Mouse (Mus musculus): ENCODE measurements around the gene Urm1. TPM values are rescaled to one million over a fixed set of nuclear protein-coding genes. Genes with fewer than 3 reads are reported as not detected.
"Not testable (repeated sequence)": the region's sequence is repeated elsewhere in the genome, so short reads cannot be mapped to it uniquely, and the experiment has no call there.

The Urm1 gene
- 20.9 and 28.3 TPM in 2 replicates for polyA plus RNA-seq (2015; fragmentation: Nextera tagmentation; extraction: Ambion mirVana)

DNA sequence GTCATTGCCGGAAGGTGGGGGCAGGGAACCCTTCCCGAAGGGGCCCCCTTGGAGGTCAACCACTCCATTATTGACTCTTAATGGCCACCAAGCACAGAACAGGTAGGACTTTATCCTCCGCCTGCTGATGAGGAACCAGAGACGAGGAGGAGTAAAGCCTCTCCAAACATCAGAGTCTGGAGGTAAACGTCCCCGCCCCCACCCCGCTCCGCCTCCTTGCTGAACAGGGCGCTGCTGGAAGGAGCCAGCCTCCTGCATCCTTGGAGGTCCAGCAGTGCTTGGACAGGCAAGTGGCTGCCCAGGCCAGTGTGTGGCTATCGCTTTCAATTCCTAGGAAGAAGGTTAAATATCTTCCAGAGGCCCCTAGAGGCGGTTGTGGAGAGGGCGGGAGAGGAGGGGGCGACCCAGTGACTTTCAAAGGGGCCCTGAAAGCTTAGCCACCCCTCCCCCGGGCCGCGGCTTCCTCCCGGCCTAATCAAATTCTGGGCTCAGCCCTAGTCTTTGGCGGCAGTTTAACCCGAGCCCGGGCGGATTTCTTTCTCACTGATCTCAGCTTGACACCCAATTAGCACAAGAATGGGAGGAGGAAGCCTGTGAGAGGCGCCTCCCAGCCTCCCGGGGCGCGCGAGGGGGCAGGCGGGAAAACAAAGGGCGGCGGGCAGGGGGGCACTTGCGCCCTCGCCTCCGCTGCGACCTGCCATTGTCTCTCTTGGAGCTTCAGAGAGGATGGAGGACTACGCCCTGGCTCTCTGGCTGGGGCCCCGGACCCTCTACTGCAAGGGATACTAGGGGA is at the start of gene Urm1:
Gene Urm1 (plus strand): TSS at position 51 of the 793 bp plus-strand sequence.
- ATAC-seq (replicated peaks), result peak; percentile 79
- under 1% methylated on average over 35 of the region's 35 CpGs for WGBS
- peak within 1 kb of the TSS; percentile 61 for H3K9ac ChIP-seq
- H3K4me3 ChIP-seq, result peak within 1 kb of the TSS; percentile 40
- H3K27ac ChIP-seq, result peak within 1 kb of the TSS; percentile 92
- H3K9me3 ChIP-seq, result no peaks in the 10 kb centered on the region
- H3K27me3 ChIP-seq (replicated peaks), result no peaks in the 10 kb centered on the region
- H3K36me3 ChIP-seq (replicated peaks), result peaks cover 11% of the 10 kb centered on the region; the same call in 1 of the 2 replicates
- peaks cover 22% of the 10 kb centered on the region for H3K4me1 ChIP-seq
- H3K4me2 ChIP-seq, result peak within 1 kb of the TSS; percentile 67

DNA sequence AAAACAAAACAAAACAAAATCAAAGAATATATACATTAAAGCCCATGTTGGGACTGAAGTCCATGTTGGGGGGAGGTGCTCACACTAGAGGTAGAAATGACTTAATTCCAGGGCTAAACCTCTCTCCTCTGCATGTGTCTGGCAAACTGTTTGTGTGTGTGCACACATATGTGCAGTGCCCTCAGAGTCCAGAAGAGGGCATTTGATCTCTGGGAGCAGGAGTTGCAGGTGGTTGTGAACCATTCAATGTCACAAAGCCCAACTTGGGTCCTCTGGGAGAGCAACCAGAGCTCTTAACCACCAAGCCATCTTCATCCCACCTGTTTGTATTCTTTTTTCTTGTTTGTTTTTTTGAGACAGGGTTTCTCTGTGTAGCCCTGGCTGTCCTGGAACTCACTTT is 49.7 kb upstream of the Urm1 start:
- Histone ChIP-seq H3K27ac (no peak overlapping the region), H3K36me3 (replicated peaks) (no peaks in the 10 kb centered on the region), H3K9me3 (no peaks in the 10 kb centered on the region), H3K4me2 (no peak overlapping the region), H3K27me3 (replicated peaks) (no peaks in the 10 kb centered on the region), H3K9ac (no peak overlapping the region), H3K4me1 (no peaks in the 10 kb centered on the region), H3K4me3 (no peak overlapping the region)
- ATAC-seq (replicated peaks), result no peak

DNA sequence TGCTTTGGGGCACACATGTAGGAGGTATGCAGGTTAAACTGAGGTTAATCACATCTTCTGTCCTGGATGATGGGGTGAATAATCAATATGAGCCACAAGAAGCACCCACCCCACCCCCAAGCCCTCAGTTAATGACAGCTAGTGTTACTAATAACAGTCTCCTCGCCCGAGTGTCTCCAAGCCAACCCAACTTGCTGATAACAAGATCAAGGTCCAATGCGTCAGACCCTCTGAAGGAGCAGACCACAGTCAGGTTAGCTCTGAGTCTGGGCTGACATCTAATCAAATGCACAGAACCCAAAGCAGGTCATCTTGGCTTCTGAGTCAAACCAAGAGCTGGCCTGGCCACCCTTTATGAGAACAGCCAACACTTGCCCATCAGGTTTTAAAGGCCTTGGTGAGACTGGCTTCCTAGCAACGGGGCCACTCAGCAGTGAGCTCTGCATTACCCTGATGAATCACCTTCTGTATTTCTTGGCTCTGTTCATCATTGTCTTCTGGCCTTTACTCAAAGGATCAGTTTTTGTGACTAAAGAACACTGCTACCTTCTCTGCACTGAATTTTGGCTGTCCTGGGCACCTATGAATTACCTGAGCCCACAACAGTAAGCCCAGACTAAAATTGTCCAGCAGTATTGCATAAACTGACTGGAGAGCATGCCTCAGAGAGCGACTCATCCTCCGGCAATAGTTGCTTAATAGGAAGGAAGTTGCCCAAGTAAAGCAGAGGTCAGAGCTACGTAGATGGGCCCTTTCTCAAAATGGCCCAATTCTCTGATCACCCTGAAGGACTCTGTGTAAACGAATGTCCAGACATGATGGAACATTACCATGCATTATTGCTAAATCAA is 48.0 kb upstream of the Urm1 start:
- Histone ChIP-seq H3K9me3 (no peaks in the 10 kb centered on the region), H3K27me3 (replicated peaks) (no peaks in the 10 kb centered on the region), H3K4me2 (no peak overlapping the region), H3K4me1 (no peaks in the 10 kb centered on the region), H3K4me3 (no peak overlapping the region), H3K9ac (no peak overlapping the region), H3K27ac (no peak overlapping the region), H3K36me3 (replicated peaks) (0 out of 2 replicates have a peak, but pooled peaks cover 4% of the 10 kb centered on the region)
- WGBS, result 87% methylated on average over 8 of the region's 8 CpGs
- ATAC-seq (replicated peaks), result no peak

DNA sequence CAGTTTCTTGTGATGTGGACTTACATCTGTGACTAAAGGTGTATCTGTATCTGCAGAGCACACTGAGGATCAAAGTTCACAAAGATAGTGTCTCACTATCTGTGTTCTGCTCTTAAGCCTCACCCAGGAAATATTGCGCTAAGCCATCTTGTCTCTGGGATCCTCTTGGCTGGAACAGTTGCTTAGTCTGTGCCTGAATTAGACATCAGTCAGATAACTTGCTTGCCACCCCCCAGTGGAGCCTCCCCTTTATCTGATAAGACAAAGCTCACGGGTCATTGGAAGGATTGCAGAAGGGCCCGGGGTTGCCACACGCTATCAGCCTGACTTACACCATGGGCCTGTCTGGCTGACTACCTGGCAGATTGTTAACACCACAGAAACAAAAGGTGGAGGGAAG is 46.6 kb upstream of the Urm1 start:
- Histone ChIP-seq H3K27me3 (replicated peaks) (no peaks in the 10 kb centered on the region), H3K4me2 (no peak overlapping the region), H3K4me1 (no peaks in the 10 kb centered on the region), H3K9ac (no peak overlapping the region), H3K9me3 (no peaks in the 10 kb centered on the region), H3K4me3 (no peak overlapping the region), H3K27ac (no peak overlapping the region), H3K36me3 (replicated peaks) (peaks cover 19% of the 10 kb centered on the region)
- no peak for ATAC-seq (replicated peaks)
- WGBS, result 96% methylated on average over 4 of the region's 4 CpGs

DNA sequence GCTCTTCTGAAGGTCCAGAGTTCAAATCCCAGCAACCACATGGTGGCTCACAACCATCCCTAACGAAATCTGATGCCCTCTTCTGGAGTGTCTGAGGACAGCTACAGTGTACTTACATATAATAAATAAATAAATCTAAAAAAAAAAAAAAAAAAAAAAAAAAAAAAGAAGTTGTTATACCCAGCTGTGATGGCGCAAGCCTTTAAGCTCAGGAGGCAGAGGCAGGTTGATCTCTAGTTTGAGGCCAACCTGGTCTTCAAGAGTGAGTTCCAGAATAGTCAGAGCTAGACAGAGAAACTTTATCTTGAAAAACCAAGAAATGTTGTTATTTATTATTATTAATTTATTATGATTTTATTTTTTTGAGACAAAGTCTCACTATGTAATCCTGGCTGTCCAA is 38.6 kb upstream of the Urm1 start:
- WGBS, result 90% methylated on average over 2 of the region's 2 CpGs
- H3K4me3 ChIP-seq, result not testable (repeated sequence)

DNA sequence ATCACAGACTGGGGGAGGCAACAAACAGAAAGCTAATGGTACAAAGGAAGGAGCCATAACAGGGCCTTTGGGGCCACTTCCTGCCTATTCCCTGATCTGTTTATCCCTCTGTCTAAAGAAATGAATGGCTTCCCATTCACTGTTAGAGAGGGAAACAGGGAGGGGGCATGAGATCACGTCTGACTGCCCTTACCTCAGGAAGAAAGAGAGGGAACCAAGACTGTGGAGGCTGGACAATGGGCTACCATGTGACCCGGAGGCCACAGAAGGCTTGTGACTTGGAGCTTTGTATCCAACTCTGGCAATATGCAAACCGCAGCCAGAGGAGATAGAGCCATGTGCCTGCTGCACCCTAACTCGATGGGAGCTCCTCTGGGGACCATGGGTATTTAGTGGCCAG is 35.6 kb upstream of the Urm1 start:
- H3K4me3 ChIP-seq, result no peak overlapping the region
- no peak overlapping the region for H3K9ac ChIP-seq
- peaks cover 46% of the 10 kb centered on the region for H3K36me3 ChIP-seq (replicated peaks)
- no peaks in the 10 kb centered on the region for H3K9me3 ChIP-seq
- 68% methylated on average over 4 of the region's 4 CpGs for WGBS
- no peak overlapping the region for H3K4me2 ChIP-seq
- H3K27ac ChIP-seq, result no peak overlapping the region
- no peak for ATAC-seq (replicated peaks)
- H3K27me3 ChIP-seq (replicated peaks), result no peaks in the 10 kb centered on the region
- peaks cover 19% of the 10 kb centered on the region for H3K4me1 ChIP-seq

More for the DNA sequence above, 38.6 kb upstream of the Urm1 start:
- H3K36me3 ChIP-seq (replicated peaks), result peaks cover 71% of the 10 kb centered on the region
- not testable (repeated sequence) for H3K27me3 ChIP-seq (replicated peaks); H3K4me2 ChIP-seq; ATAC-seq (replicated peaks); H3K9me3 ChIP-seq; H3K9ac ChIP-seq; H3K4me1 ChIP-seq; H3K27ac ChIP-seq

DNA sequence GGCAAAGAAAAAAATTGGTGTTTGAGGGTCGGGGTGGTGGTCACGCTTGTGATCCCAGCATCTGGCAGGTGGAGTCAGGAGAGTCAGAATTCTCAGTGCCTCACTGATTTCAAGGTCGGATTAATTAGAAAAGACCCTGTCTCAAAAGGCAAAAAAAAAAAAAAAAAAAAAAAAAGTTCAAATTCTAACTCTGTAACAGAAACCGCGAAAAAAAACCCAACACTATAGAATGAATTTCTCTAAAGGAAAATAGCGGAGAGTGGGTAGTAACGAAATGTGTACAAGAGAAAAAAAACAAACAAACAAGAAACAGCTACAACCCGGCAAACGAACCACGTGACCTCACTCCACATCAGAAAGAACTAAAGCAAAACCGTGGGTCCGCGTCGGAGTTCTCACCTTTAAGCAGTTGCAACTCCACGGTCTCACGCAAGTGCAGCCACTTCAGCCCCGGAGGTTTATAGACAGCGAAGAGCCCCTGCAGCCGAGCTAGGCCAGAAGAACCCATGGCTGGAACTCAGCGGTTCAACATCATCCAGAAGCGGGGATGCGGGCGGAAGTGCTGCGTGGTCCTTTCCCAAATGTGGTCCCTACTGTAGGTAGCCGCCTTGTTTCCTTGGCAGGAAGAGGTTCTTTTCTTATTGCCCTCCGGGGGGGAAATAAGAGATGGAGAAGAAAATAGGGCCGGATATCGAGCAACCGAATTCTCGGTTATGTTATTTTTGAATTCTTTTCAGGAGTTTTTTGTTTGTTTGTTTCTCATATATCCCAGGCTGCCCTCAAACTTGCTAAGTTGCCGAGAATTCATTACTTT is 32.6 kb upstream of the Urm1 start, which contains the start of gene Coq4:
Gene Coq4 (plus strand): TSS at position 390 of the 814 bp plus-strand sequence.
- Histone ChIP-seq H3K9me3 (no peaks in the 10 kb centered on the region), H3K9ac (peak within 1 kb of the TSS; percentile 82), H3K27ac (peak within 1 kb of the TSS; percentile 81), H3K27me3 (replicated peaks) (no peaks in the 10 kb centered on the region), H3K4me3 (peak within 1 kb of the TSS; percentile 91), H3K4me2 (peak within 1 kb of the TSS; percentile 81), H3K4me1 (peaks cover 20% of the 10 kb centered on the region), H3K36me3 (replicated peaks) (peaks cover 36% of the 10 kb centered on the region)
- ATAC-seq (replicated peaks), result peak; percentile 93
- under 1% methylated on average over 31 of the region's 31 CpGs for WGBS

DNA sequence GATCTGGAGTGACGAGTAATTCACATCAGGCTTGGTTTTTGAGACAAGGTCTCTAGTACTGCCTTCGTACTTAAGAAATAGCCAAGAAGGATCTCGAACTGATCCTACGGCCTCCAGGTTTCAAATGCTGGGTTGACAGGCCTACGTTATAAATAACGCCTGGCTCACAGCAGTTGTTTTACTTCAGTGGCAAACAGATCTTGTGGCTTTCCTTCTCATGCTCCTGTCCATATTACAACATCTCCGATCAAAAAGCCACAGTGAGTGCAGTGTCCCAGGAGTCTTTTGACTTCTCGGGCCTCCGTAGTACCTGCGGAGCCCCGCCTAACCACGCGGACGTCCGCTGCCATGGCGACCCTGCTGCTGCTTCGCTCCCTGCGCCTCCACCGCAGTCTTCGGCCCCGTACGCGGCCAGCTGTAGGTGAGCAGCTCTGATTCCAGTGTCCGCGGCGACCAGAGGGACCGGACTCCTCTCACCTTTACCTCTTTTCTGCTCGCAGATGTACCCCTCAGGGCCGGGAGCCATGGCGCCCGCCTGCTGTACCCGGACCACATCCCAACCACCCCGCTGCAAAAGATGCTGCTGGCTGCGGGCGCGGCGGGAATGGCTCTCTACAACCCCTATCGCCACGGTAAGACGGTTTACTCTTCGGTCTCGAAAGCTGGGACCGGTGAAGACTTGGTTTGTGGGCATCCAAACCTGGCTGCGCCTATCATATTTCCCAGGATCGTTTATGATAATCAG is 31.8 kb upstream of the Urm1 start, which contains the start of gene Trub2:
Gene Trub2 (minus strand): TSS at position 566 of the 745 bp plus-strand sequence.
- peak within 1 kb of the TSS; percentile 81 for H3K4me2 ChIP-seq
- ATAC-seq (replicated peaks), result peak; percentile 93
- WGBS, result under 1% methylated on average over 45 of the region's 45 CpGs
- no peaks in the 10 kb centered on the region for H3K9me3 ChIP-seq
- H3K9ac ChIP-seq, result peak within 1 kb of the TSS; percentile 82
- H3K4me1 ChIP-seq, result peaks cover 20% of the 10 kb centered on the region
- peak within 1 kb of the TSS; percentile 91 for H3K4me3 ChIP-seq
- peaks cover 31% of the 10 kb centered on the region for H3K36me3 ChIP-seq (replicated peaks)
- H3K27ac ChIP-seq, result peak within 1 kb of the TSS; percentile 81
- no peaks in the 10 kb centered on the region for H3K27me3 ChIP-seq (replicated peaks)

DNA sequence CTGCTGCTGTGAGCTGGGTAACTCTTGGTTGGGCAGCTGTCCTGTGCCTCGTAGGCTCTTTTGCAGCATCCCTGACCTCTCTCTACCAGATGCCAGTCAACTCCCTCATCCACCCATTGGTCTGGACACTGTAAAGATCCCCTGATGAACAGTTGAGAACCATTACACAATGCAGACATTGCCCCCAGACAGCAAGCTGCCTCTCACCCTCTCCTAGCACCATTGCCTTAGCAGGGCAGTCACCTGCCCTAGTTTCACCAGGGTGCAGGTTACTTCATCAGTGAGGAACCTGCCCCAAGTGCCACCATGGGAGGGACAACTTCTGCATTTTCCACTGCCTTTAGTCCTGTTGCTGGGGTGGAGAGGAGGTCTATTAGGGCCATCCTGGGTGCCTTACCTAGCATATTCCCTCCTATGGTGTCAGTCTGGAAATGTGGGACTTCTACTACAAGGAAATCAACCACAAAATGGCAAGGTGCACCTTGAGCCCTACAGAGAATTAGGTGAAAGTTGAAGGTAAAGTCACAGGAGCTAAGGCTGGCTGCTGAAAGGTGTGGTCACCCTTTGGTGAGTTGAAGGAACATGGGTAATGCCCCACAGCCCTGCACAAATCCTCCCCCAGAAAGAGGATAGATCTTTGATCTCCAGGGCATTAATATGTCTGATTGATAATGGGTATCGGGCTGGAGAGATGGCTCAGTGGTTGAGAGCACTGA is 26.9 kb upstream of the Urm1 start:
- WGBS, result 96% methylated on average over 2 of the region's 2 CpGs
- no peak overlapping the region for H3K9ac ChIP-seq
- no peaks in the 10 kb centered on the region for H3K9me3 ChIP-seq
- H3K36me3 ChIP-seq (replicated peaks), result peaks cover 35% of the 10 kb centered on the region
- no peaks in the 10 kb centered on the region for H3K27me3 ChIP-seq (replicated peaks)
- H3K27ac ChIP-seq, result no peak overlapping the region
- no peak overlapping the region for H3K4me2 ChIP-seq
- no peak for ATAC-seq (replicated peaks)
- peaks cover 9% of the 10 kb centered on the region for H3K4me1 ChIP-seq
- no peak overlapping the region for H3K4me3 ChIP-seq

DNA sequence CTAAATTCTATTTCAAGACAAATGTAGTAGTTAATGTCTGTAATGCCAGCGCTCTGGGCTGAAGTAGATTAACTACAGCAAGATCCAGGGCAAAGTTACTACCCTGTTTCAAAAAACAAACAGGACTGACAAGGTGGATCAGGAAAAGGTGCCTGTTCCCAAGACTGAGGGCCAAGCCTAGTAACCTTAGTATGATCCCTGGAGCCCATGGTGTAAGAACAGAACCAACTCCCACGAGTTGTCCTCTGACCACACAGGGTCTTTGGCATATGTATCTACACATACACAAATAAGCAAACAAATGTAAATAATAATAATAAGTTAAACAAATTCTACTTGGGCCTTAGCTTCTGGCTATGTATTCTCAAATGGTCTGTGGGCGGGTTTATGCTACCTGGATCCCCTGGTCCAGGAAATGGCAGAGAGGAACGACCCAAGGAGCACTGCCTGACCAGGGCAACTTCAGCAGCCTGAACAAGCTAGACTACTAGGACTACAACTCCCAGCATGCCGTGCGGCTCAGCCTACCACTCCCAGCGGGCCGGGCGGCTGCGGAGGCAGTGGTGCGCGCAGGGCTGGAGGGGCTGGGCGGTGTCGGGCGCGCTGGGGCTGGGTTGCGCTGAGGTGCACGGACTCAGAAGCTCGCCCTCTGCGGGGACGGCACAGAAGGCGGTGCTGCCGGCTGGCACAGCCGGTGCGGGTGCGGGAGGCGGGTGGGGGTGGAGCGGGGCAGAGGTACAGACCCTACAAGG is 17.6 kb upstream of the Urm1 start, which contains the start of gene Slc27a4:
Gene Slc27a4 (plus strand): TSS at position 560 of the 752 bp plus-strand sequence.
- WGBS, result 4% methylated on average over 28 of the region's 28 CpGs
- peak within 1 kb of the TSS; percentile 87 for H3K9ac ChIP-seq
- H3K9me3 ChIP-seq, result no peaks in the 10 kb centered on the region
- H3K4me3 ChIP-seq, result peak within 1 kb of the TSS; percentile 61
- peak within 1 kb of the TSS; percentile 88 for H3K27ac ChIP-seq
- H3K4me2 ChIP-seq, result peak within 1 kb of the TSS; percentile 72
- peak; percentile 98 for ATAC-seq (replicated peaks)
- H3K4me1 ChIP-seq, result peaks cover 23% of the 10 kb centered on the region
- peaks cover 25% of the 10 kb centered on the region for H3K36me3 ChIP-seq (replicated peaks)
- H3K27me3 ChIP-seq (replicated peaks), result no peaks in the 10 kb centered on the region
